Mouse (Mus musculus): ENCODE results near the gene Zfp414.
"Not testable (repeated sequence)": the region's sequence is repeated elsewhere in the genome, so short reads cannot be mapped to it uniquely, and the experiment has no call there.

The Zfp414 gene

GRCm38 (mm10) chr17:33628621-33629486, at the start of gene Zfp414:
Gene Zfp414, plus strand, starts transcription at chr17:33629090.
- peak; percentile 89 to 91 for DNase-seq

- no peak for DNase-seq
These were observed 44.8 kb upstream of the Zfp414 start for GRCm38 (mm10) chr17:33584061-33584460.

DNA sequence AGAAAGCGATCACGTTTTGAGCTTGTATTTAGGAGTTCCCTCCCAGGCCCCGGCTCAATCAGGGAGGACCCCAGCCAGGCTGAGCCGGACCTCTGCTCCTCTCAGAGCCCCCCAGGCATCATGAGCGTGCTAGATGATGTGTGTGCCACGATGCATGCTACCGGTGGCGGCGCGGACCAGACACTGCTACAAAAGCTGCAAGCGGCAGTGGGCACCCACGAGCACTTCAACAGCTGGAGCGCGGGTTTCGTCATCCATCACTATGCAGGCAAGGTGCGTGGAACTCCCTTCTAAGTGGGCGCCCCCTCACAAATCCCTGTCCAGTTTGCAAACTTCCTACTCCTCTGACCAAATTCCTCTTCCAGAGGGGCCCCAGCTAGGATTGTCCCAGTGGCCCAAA, 42.9 kb upstream of the Zfp414 start:
- no peak for DNase-seq

GRCm38 (mm10) chr17:33597271-33597670, 31.6 kb upstream of the Zfp414 start:
- no peak for DNase-seq

DNA sequence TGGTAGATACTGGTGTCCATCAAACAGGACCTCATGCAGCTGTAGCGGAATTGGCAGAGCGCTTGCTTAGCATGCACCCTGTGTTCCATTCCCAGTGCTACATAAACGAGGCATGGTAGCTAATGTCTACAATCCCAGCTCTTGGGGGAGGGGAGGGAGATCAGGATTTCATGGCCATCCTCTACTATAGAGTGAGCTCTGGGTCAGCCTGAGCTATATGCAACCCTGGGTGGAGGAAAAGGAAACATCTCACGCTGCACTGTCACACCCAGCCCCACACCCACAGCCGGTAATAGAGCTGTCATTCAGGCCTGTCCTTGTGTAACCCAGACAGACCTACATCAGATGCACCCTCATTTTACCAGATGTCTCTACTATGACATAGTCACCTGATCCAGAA, 30.4 kb upstream of the Zfp414 start:
- no peak for DNase-seq

GRCm38 (mm10) chr17:33599836-33600475, 28.9 kb upstream of the Zfp414 start:
- no peak for DNase-seq

GRCm38 (mm10) chr17:33600831-33601230, 28.1 kb upstream of the Zfp414 start:
- no peak for DNase-seq

DNA sequence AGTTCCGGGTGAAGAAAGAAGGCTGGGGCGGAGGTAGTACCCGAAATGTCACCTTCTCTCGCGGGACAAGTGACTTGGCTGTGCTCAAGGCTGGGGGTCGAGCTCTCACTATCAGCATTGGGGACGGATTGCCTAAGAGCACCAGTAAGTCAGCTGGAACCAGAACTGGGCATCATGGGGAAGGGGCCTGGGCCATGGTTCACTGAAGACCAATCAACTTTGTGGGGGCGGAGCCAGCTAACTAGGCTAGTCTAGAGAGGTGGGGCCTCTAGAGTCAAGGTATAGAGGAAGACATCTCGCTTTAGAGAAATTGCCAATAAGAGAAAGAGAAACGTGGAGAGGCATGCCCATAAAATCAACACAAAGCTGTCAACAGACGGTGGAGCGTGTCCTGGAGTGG, 26.9 kb upstream of the Zfp414 start:
- DNase-seq: no peak

- no peak for DNase-seq
These were observed 21.6 kb upstream of the Zfp414 start for GRCm38 (mm10) chr17:33607273-33607672.

GRCm38 (mm10) chr17:33610548-33610947, 18.3 kb upstream of the Zfp414 start:
- no peak for DNase-seq

GRCm38 (mm10) chr17:33613726-33614125, 15.2 kb upstream of the Zfp414 start:
- not testable (repeated sequence) for DNase-seq

DNA sequence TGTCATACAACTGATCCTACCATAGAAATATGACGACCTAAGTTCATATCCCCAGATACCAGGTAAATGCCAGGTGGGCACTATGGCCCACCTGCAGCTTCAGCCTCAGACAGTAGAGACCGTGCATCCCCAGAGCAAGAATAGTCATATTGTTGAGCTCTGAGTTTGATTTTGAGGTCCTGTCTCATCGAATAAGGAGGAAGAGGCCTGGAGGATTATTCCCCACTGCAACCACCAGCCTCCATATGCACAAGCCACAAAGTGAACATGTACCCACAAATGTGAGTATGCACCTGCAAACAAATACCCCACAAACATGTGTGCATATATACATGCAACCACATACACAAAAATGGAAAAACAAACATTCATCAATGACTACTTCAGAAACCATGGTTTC, 1.6 kb upstream of the Zfp414 start:
- DNase-seq: no peak

DNA sequence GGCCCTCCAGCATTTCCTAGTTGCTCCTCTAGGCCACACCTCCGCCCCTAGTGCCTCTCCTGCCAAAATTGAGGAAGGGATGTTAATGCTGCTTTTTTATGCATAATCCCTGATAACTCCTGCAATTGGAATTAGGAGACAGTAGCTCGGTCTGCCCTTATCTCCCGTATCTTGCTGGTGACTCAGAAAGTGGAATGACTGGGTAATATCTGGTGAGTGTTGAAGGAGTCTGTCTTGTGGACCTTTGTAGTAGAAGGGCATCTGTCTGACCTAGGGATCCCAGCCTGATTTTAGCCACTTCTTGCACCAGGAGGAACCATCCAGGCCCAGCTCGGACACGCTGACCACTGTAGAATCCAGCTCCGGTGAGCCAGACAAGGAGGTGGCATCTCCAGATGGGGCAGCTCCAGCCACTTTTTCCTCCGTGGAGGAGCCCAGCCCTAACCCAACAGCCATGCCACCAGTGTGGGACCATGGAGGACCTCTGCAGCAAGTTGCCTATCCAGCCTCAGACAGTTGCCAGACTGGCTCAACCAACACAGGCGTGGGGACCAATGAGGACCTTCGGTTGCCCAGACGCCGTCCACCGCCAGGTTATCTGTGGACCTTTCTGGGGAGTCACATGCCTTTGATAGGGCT, 716 bp downstream of the Zfp414 start:
- peak in 1 of 2 experiments; percentile 35 for DNase-seq

DNA sequence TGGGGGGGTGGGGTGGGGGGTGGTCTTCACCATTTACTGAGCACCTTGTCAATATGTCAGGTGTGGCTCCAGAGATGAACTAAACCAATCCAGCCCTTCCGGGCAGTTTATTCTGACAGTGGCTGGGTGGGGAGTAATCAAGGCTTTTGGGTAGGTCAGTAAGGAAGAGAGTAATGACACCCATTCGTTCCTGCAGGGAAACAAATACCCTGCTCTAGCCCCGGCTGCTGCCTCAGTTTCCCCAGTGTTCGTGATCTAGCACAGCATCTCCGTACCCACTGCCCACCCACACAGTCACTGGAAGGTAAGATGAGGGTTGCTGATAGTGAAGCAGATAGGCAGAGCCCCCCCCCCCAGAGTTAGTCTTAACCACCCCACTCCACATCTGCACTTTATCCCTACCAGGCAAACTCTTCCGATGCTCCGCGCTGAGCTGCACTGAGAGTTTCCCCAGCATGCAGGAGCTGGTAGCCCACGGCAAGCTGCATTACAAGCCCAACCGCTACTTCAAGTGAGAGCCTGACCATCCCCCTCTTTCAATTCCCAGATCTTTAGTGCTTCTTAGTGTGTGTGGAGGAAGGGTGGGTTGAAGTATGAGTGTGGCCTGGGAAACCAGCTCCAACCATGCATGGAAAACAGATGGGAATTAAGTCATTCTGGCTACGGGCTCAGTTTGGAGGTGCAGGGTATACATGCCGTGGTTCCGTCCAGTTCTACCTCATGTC, 1.4 kb downstream of the Zfp414 start:
- DNase-seq: no peak

GRCm38 (mm10) chr17:33631236-33631635, 2.3 kb downstream of the Zfp414 start:
- DNase-seq: peak in 1 of 2 experiments; percentile 23

- DNase-seq: peak; percentile 82
These were observed 2.9 kb downstream of the Zfp414 start for GRCm38 (mm10) chr17:33631796-33632195.

- DNase-seq: no peak
These were observed 8.1 kb downstream of the Zfp414 start for GRCm38 (mm10) chr17:33637038-33637437.

- no peak for DNase-seq
These were observed 8.8 kb downstream of the Zfp414 start, which contains the start of gene Pram1 for GRCm38 (mm10) chr17:33637516-33638276. Gene Pram1, plus strand, starts transcription at chr17:33638056.

DNA sequence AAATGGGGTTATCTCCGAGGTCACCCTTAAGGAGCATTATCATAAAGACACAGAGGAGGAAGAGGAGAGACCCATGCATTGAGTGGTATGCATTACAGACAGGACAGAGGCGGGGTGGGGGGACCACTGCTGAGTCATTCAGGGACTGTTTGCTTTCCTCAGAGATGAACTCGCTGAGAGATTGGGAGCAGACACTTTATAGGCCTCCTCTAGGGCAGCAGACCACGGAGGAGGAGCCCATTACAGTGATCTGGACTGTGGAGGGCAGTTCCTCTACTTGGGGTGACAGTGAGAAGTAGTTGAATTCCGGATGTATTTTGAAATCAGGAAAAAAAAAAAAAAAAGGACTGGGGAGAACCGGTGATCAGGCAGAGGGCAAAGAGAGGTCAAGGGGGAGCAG, 10.9 kb downstream of the Zfp414 start:
- DNase-seq: no peak

GRCm38 (mm10) chr17:33644068-33644467, 15.2 kb downstream of the Zfp414 start:
- no peak for DNase-seq

GRCm38 (mm10) chr17:33645073-33645472, 16.2 kb downstream of the Zfp414 start:
- DNase-seq: no peak

DNA sequence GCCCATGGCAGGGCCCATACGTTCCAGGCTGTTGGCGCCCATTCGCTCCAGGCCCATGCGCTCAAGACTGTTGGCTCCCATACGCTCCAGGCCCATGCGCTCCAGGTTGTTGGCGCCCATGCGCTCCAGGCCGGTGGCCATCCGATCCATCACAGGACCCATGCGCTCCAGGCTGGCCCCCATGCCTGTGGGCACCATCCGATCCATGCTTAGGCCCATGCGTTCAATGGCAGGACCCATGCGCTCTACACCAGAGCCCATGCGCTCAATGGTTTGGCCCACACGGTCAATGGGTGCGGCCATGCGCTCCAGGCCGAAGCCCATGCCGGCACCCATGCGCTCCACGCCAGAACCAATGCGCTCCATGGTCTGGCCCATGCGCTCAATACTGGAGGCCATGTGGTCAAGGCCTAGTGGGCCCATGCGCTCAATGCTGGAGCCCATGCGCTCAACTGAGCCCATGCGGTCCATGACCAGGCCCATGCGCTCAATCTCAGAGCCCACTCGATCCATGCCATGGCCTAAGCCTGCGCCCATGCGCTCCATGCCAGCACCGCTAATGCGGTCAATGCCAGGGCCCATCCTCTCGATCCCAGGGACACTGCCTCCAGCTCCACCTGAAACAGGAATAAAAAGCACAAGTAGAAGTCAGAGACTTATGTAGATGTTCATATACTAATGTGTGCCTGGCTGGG, 21.0 kb downstream of the Zfp414 start:
- no peak for DNase-seq

All from cerebellum, adult 18-20 months (tissue).